Mouse (Mus musculus) liver, embryonic 15.5 days (tissue): ENCODE data around the gene P2rx1. TPM values are rescaled to one million over a fixed set of nuclear protein-coding genes. Genes with fewer than 3 reads are reported as not detected.

Source experiments
- ATAC-seq: fragments of 200-750 bp; cut with Nextera tagmentation; 2 replicates; pipeline ENCODE4 v1.8.0; 2017; ENCODE audit warnings: moderate number of reproducible peaks, mild to moderate bottlenecking, moderate library complexity; ENCODE audit not compliant: insufficient read depth
- H3K27ac ChIP-seq: fragments of 300-500 bp; sonication (generic); replicated peaks from 2 replicates; pipeline ENCODE4 v1.5.1; 2015; ENCODE audit warnings: mild to moderate bottlenecking, inconsistent platforms
- H3K27me3 ChIP-seq: fragments of 300-500 bp; sonication (generic); 2 replicates; pipeline ENCODE4 v1.6.1; 2015; ENCODE audit warnings: mild to moderate bottlenecking, inconsistent platforms
- H3K36me3 ChIP-seq: fragments of 300-500 bp; sonication (generic); replicated peaks from 2 replicates; pipeline ENCODE4 v1.6.1; 2015; ENCODE audit warnings: moderate library complexity, mild to moderate bottlenecking, inconsistent platforms
- H3K4me1 ChIP-seq: fragments of 300-500 bp; sonication (generic); replicated peaks from 2 replicates; pipeline ENCODE4 v1.6.1; 2015; ENCODE audit warnings: inconsistent platforms
- H3K4me2 ChIP-seq: fragments of 300-500 bp; sonication (generic); 2 replicates; pipeline ENCODE4 v1.6.1; 2015; ENCODE audit warnings: moderate library complexity, mild to moderate bottlenecking, inconsistent platforms
- H3K4me3 ChIP-seq: fragments of 300-500 bp; sonication (generic); replicated peaks from 2 replicates; pipeline ENCODE4 v1.5.1; 2015; ENCODE audit warnings: mild to moderate bottlenecking, inconsistent platforms
- H3K9ac ChIP-seq: fragments of 300-500 bp; sonication (generic); 2 replicates; pipeline ENCODE4 v1.6.1; 2015; ENCODE audit warnings: moderate library complexity, mild to moderate bottlenecking, inconsistent platforms
- H3K9me3 ChIP-seq: fragments of 300-500 bp; sonication (generic); replicated peaks from 2 replicates; pipeline ENCODE4 v1.6.1; 2016; ENCODE audit warnings: inconsistent platforms
- WGBS: fragments of 180-500 bp; shearing (Covaris S2); methylation state at CpG from one replicate; pipeline ENCODE4 v1.1.7; 2015; ENCODE audit warnings: mixed read lengths; ENCODE audit not compliant: insufficient replicate concordance; 5-methylcytosine and 5-hydroxymethylcytosine counted together
- polyA plus RNA-seq: library from polyadenylated mRNA; unstranded; fragments of >200 nt; fragmentation: Nextera tagmentation; extraction: Ambion mirVana; gene quantifications from 2 replicates; pipeline ENCODE4 v1.2.1, GENCODE M21; 2015

Gene P2rx1
- polyA plus RNA-seq, 1 experiment from 2014 or later = 6.6 TPM

DNA sequence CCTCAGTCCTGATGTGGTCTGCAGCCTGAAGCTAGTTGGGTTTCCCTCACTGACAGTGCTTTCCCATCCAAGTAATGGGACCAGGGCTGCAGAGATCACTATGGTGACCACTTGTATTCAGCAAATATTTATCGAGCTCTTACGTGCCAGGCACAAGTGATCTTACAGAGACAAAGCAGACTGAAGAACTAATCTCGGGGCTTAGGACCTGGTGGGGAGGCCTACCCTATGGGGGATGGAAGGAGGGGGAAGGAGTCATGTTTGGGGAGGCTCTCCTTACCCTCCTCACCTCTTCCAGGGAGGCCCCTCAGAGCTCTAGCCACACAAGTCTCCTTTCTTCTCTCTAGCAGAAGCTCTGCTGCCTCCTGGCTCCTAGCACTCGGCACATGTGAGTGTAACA, 24.9 kb downstream of the P2rx1 start:
- WGBS = 42% methylated on average over 4 of the region's 4 CpGs
- ATAC-seq = no peak
- H3K27ac ChIP-seq = no peak overlapping the region

DNA sequence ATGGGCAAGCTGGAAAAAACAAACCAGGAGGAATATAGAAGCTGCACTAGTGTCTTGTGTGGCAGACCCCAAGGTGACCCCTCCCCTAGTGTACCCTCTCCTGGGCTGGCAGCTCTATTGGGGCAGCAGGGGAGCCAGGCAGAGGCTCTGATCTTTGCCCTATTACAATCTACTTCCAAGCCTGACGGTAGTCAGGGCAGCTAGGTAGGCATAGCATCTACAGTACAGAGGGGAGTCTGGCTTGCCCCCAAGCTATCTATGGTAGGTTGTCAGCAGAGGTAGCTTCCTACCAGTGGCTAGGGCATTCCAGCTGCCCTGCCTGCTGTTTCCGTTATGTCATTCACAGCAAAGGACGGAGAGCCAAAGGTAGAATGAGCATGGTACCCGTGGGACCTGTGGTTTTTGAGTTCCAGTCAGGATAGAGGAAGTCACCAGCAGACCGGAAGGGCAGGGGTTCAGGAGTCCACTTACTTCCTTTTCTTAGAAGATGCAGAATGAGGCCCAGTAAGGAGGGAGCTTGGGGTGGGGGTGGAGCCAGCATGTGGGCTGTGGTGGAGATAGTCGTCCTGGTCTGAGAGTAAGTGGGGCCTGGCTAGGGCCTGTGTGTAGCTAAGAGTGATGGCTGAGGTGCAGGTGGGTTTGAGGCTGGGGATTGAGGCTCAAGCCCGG, 25.5 kb downstream of the P2rx1 start:
- H3K4me3 ChIP-seq = no peak overlapping the region
- H3K4me2 ChIP-seq = peak overlapping the region; percentile 11
- no peak overlapping the region for H3K9ac ChIP-seq
- H3K27me3 ChIP-seq = peaks cover 36% of the 10 kb centered on the region
- ATAC-seq = peak; percentile 55
- WGBS = 14% methylated on average over 7 of the region's 7 CpGs
- no peaks in the 10 kb centered on the region for H3K9me3 ChIP-seq
- H3K4me1 ChIP-seq = peaks cover 19% of the 10 kb centered on the region
- no peak overlapping the region for H3K27ac ChIP-seq
- H3K36me3 ChIP-seq = no peaks in the 10 kb centered on the region

More for the DNA sequence above, 24.9 kb downstream of the P2rx1 start:
- Histone ChIP-seq H3K4me3 (no peak overlapping the region), H3K36me3 (no peaks in the 10 kb centered on the region), H3K9me3 (no peaks in the 10 kb centered on the region), H3K9ac (no peak overlapping the region), H3K4me1 (peaks cover 24% of the 10 kb centered on the region), H3K4me2 (no peak overlapping the region; the same call in 1 of the 2 replicates), H3K27me3 (peaks cover 42% of the 10 kb centered on the region)

DNA sequence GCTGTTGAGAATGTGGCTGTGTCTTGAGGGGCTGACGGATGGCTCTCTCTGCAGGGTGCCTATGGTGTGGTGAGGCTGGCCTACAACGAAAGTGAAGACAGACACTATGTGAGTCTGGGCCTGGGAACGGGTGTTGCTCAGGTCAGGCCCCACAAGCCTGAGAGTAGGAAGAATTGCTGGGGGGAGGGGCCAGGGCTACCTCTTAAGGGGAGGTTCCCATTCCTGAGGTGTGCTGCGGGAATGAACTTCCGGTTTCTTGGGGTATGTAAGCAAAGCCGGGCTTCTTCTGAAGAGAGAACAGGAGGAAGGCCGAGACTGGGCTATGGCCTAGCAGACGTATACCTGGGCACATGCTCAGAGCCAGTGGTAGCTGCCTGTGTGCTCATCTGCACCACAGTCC, 28.1 kb downstream of the P2rx1 start:
- no peaks in the 10 kb centered on the region for H3K36me3 ChIP-seq
- WGBS = 45% methylated on average over 8 of the region's 8 CpGs
- no peak overlapping the region for H3K4me2 ChIP-seq
- H3K4me1 ChIP-seq = peaks cover 23% of the 10 kb centered on the region
- H3K27ac ChIP-seq = no peak overlapping the region
- ATAC-seq = no peak
- H3K27me3 ChIP-seq = peaks cover 10% of the 10 kb centered on the region
- no peak overlapping the region for H3K9ac ChIP-seq
- no peak overlapping the region for H3K4me3 ChIP-seq
- H3K9me3 ChIP-seq = no peaks in the 10 kb centered on the region

DNA sequence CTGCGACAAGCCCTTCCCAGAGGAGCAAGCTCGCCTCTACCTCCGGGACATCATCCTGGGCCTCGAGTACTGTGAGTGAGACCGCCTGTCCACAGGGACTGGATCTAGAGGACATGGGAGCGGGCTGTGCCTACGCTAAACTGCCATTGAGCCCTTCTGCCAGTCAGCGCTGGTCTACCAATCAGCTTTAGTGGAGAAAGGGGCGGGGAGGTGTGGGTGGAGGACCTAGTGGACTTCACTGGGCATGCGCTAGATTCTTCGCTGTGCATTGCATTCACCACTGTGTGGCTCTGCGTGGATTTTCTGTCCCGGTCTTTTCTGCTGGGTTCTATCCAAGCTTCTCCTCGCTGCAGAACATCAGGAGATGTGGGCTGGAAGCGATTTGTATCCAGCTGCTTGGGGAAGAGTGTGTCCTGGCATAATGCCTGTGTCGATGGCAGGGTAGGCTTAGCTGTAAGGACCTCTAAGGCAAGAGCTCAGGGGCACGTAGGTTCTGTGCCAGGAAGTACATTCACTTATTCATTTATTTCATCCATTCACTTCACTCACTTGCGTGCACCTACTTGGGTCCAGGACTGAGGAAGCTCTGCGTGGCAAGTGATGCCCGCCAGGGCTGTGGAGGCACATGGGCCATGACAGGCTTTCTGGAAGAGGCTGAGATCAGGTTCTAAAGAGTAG, 32.1 kb downstream of the P2rx1 start:
- no peak overlapping the region; the same call in 1 of the 2 replicates for H3K9ac ChIP-seq
- peak; percentile 82 for ATAC-seq
- peaks cover 8% of the 10 kb centered on the region for H3K4me1 ChIP-seq
- peak overlapping the region; percentile 29 for H3K4me3 ChIP-seq
- H3K36me3 ChIP-seq = no peaks in the 10 kb centered on the region
- 38% methylated on average over 20 of the region's 20 CpGs for WGBS
- H3K27me3 ChIP-seq = no peaks in the 10 kb centered on the region; the same call in 1 of the 2 replicates
- H3K27ac ChIP-seq = no peak overlapping the region
- H3K9me3 ChIP-seq = no peaks in the 10 kb centered on the region
- peak overlapping the region; percentile 68 for H3K4me2 ChIP-seq

DNA sequence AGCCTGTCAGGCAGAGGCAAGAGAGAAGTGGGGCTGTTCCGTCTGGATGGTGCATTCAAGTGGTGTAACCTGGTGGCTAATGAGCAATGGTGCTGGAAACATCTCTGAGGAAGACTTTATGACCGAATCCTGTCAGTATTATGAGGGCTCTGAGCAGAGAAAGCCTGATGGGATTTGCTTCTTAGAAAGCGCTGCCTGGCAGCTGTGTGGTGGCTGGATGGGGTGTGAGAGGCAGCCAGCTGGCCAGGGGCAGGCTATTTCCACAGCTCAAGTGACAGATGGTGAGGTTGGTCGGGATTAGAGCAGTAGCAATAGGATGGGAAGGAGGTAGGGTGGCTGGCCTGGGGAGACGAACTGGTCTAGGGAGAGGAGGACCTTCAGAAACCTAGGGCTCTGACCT, 32.6 kb downstream of the P2rx1 start:
- H3K4me1 ChIP-seq = peaks cover 8% of the 10 kb centered on the region
- no peaks in the 10 kb centered on the region; the same call in 1 of the 2 replicates for H3K27me3 ChIP-seq
- no peak overlapping the region for H3K4me2 ChIP-seq
- no peak overlapping the region for H3K27ac ChIP-seq
- H3K9ac ChIP-seq = no peak overlapping the region
- H3K9me3 ChIP-seq = no peaks in the 10 kb centered on the region
- ATAC-seq = no peak
- whole genome bisulfite sequencing = 61% methylated on average over 5 of the region's 5 CpGs
- no peak overlapping the region for H3K4me3 ChIP-seq
- H3K36me3 ChIP-seq = no peaks in the 10 kb centered on the region

DNA sequence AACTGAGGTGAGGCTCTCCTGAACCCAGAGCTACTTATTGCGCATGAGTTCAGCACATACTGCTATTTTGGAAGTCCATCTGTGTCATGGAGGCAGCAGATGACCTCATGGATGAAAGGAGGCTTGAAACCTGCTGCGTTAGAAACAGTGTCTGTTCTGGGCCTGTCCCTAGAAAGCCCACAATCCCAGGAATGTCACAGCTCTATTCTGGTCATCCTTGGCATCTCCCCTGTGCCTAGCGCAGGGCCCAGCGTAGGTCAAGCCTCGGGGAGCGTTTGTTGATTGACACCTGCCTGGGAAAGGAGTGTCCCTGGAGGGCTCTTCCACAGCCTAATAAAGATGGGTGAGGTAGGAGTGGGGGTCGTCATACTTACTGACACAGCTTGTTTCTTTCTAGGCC, 37.2 kb downstream of the P2rx1 start:
- no peak overlapping the region for H3K4me3 ChIP-seq
- no peaks in the 10 kb centered on the region for H3K9me3 ChIP-seq
- H3K27ac ChIP-seq = no peak overlapping the region
- H3K4me2 ChIP-seq = no peak overlapping the region
- no peak for ATAC-seq
- H3K27me3 ChIP-seq = no peaks in the 10 kb centered on the region; the same call in 1 of the 2 replicates
- no peaks in the 10 kb centered on the region for H3K36me3 ChIP-seq
- peaks cover 3% of the 10 kb centered on the region for H3K4me1 ChIP-seq
- H3K9ac ChIP-seq = no peak overlapping the region
- WGBS = 74% methylated on average over 7 of the region's 7 CpGs

DNA sequence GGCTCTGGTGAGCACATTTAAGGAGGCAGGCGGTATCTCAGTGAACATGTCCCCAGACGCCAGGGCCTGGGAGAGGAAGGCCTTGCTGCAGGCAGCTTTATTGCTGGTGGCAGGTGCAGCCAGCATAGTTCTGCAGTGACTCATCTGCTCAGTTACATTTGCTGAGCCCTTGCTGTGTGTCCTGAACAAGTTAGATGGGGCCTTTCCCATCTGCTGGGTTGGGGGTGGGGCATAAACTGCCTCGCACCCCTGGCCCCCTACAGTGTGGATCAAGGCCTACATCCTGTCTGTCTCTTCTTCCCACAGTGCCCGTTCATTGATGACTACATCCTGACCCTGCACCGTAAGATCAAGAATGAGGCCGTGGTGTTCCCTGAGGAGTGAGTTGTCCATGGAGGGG, 38.0 kb downstream of the P2rx1 start:
- H3K9ac ChIP-seq = no peak overlapping the region
- no peaks in the 10 kb centered on the region for H3K36me3 ChIP-seq
- no peak overlapping the region for H3K27ac ChIP-seq
- no peak for ATAC-seq
- H3K4me1 ChIP-seq = no peaks in the 10 kb centered on the region
- H3K4me2 ChIP-seq = no peak overlapping the region
- 68% methylated on average over 6 of the region's 6 CpGs for WGBS
- H3K4me3 ChIP-seq = no peak overlapping the region
- H3K9me3 ChIP-seq = no peaks in the 10 kb centered on the region
- H3K27me3 ChIP-seq = no peaks in the 10 kb centered on the region; the same call in 1 of the 2 replicates

DNA sequence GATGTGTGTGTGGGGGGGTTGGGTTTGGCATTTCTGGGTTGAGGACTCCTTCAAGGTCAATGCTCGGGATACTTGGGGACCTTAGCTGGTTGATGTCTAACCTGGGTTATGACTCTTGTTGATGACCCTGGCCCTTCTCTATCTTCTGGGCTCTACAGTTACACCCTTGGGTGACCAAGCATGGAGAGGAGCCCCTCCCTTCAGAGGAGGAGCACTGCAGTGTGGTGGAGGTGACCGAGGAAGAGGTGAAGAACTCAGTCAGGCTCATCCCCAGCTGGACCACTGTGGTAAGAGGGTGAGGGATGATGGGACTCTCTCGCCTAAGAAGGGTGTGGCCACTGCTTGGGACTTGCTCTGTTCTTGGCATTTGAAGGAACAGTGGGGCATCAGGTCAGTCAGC, 38.8 kb downstream of the P2rx1 start:
- Histone ChIP-seq H3K4me3 (no peak overlapping the region), H3K9ac (no peak overlapping the region), H3K36me3 (no peaks in the 10 kb centered on the region), H3K4me2 (no peak overlapping the region), H3K4me1 (no peaks in the 10 kb centered on the region), H3K27ac (no peak overlapping the region), H3K9me3 (no peaks in the 10 kb centered on the region), H3K27me3 (no peaks in the 10 kb centered on the region)
- 55% methylated on average over 3 of the region's 3 CpGs for WGBS
- no peak for ATAC-seq

DNA sequence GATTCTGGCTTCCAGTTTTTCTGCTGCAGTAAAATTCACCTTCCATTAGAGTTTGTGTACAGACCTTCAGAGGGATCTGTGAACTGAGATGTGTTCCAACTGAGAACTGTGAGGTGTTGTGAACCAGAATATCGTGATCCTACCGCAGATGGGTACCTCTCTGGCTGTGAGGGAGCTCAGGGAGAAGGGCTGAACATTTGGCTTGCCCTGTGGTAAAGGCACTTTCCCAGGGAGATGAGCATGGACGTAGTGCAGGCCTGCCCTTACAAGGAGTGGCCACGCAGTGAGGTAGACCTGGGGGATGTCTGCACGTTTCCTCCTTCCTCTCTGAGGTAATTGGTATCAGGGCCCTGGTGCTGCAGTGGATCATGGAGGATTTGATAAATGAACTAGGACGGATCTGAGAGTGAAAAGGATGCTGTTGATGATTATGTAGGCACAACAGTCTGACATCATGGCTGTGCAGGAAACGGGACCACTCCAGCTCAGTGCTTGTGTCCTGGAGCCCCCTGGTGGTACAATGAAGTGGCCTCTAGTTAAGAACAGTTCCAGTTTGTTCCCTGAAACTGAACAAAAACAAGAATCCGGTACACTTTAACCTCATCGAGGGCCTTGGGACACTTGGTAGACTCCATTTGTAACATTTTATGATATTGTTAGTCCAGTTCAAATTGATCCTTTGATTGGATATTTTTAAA, 40.3 kb downstream of the P2rx1 start:
- Histone ChIP-seq H3K4me1 (no peaks in the 10 kb centered on the region), H3K9me3 (no peaks in the 10 kb centered on the region), H3K27me3 (no peaks in the 10 kb centered on the region), H3K36me3 (no peaks in the 10 kb centered on the region), H3K4me3 (no peak overlapping the region), H3K4me2 (no peak overlapping the region), H3K9ac (no peak overlapping the region), H3K27ac (no peak overlapping the region)
- no peak for ATAC-seq
- WGBS = 55% methylated on average over 9 of the region's 9 CpGs

DNA sequence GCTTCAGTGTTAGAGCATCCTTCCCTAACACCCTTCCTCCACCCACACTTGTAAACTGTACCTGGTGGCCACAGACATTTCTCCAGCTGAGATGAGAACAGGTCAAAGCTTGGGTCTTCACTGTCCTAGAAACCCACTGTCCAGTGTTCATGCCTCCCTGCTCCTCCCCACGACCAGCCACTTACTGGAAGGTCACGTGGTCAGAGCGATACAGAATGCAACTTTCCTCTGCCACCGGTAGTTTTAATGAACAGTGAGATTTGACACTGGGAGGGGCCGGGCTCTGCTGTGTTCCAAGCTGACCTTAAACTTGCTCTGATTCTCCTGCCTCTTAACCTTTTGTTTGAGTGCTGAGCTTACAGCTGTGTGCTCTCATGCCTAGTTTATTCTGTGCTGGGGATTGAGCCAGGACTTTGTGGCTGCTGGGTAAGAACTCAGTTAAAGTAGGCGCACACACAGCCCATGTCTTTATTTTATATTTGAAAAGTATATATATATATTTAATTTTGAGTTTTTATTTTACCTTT, 45.4 kb downstream of the P2rx1 start:
- WGBS = 46% methylated on average over 6 of the region's 6 CpGs
- H3K9me3 ChIP-seq = no peaks in the 10 kb centered on the region
- H3K27me3 ChIP-seq = no peaks in the 10 kb centered on the region
- H3K36me3 ChIP-seq = no peaks in the 10 kb centered on the region
- ATAC-seq = no peak
- no peak overlapping the region for H3K4me2 ChIP-seq
- H3K4me3 ChIP-seq = no peak overlapping the region
- H3K27ac ChIP-seq = no peak overlapping the region
- no peak overlapping the region for H3K9ac ChIP-seq
- peaks cover 16% of the 10 kb centered on the region for H3K4me1 ChIP-seq

DNA sequence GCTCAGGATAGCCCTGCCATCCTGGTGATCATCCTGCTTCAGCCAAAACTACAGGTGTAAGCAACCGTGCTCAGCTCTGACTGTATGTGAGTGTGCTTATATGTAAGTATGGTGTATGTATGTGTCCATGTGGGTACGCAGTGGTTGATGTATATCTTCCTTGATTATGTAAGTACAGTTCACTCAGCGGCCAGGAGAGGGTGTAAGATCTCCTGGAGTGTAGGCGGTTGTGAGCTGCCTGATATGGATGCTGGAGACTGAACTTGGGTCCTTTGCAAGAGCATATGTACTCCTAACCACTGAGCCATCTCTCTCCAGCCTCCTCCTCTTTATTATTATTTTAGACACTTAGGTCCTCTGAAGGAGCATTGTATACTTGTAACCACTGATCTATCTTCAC, 45.9 kb downstream of the P2rx1 start:
- H3K27me3 ChIP-seq = no peaks in the 10 kb centered on the region
- H3K4me1 ChIP-seq = peaks cover 20% of the 10 kb centered on the region
- H3K4me3 ChIP-seq = no peak overlapping the region
- H3K9ac ChIP-seq = no peak overlapping the region
- H3K4me2 ChIP-seq = no peak overlapping the region
- H3K27ac ChIP-seq = no peak overlapping the region
- no peak for ATAC-seq
- H3K36me3 ChIP-seq = peaks cover 1% of the 10 kb centered on the region
- 41% methylated on average over 4 of the region's 4 CpGs for WGBS
- no peaks in the 10 kb centered on the region for H3K9me3 ChIP-seq
